ENCODE assay signal across 8 mouse cellular contexts in the genomic region with DNA sequence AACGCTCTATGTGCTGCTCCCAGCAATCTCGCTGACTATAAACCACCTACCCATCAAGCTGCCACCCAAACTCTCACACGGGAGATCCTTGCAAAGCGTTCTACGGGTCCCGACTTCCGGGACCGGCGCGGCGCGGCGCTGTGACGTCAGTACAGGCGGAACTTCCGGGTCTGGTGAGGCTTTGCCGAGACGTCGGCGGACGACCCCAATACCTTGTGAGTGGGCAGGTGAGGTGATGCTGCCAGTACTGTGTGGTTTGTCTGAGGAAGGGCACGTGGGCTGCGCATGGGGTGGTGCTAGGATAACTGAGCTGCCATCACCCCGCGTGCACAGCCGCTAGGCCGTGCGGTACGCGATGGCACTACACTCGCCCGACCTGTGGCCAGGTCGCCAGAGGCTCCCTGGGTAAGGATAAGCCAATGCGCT. TPM values are rescaled to one million over a fixed set of nuclear protein-coding genes. Genes with fewer than 3 reads are reported as not detected.
A peak's percentile ranks its signal among the peaks of the same experiment; 100 is the strongest.
DNase-seq lines count a peak whose midpoint lies in the region; ATAC-seq and TF ChIP-seq lines count a peak whose summit lies in the region.

TSS of gene Ldah (plus strand) at position 130 of the 426 bp plus-strand sequence.

- peak; percentile 99 for ATAC-seq in Patski
- peak; percentile 99 for ATAC-seq in hindbrain, embryonic 14.5 days (ENCODE audit: low FRiP score)

- CTCF ChIA-PET in Patski (lab: Charles Lee), result interaction anchor here (1.4 kb wide), 1 partner anchor 10 kb away, joined by 4 read pairs; no protein-coding TSS in a partner anchor

- H3K4me2 ChIP-seq in hindbrain, embryonic 14.5 days (replicated peaks), result peak within 1 kb of the TSS; percentile 83

- in situ Hi-C loops in Patski (cut with MboI; ENCODE audit: low pct_unique_long_range_greater_than_20kb), result no loop called here

- no peaks in the 10 kb centered on the region for H3K27me3 ChIP-seq in Patski
- no peaks in the 10 kb centered on the region for H3K27me3 ChIP-seq in hindbrain, embryonic 14.5 days (ENCODE audit: control insufficient read depth, insufficient read depth, low read length)

- DNase-seq in Patski (ENCODE audit: low read depth, low spot score), result no peak
- peak; percentile 94 to 96 for DNase-seq in cerebellum, postnatal 14 days
- DNase-seq in frontal cortex, postnatal 25 days (ENCODE audit: low spot score in 2 of 2), result peak; percentile 82 to 83
- peak; percentile 95 for DNase-seq in hindbrain, embryonic 14.5 days (ENCODE audit: low spot score)
- DNase-seq in layer of hippocampus, postnatal 36 days, result peak; percentile 89 to 92
- DNase-seq in lung, postnatal 36 days, result peak; percentile 90
- DNase-seq in retina, postnatal 1 day, result peak; percentile 92
- peak; percentile 75 to 91 for DNase-seq in urinary bladder, adult 18-20 months (ENCODE audit: low spot score in 2 of 2)

- H3K27ac ChIP-seq in hindbrain, embryonic 14.5 days, result peak within 1 kb of the TSS; percentile 63

- H3K4me3 ChIP-seq in hindbrain, embryonic 14.5 days (replicated peaks; ENCODE audit: low read length), result peak within 1 kb of the TSS; percentile 83

- POLR2A ChIA-PET in Patski (lab: Charles Lee), result interaction anchor here (0.7 kb wide), 1 partner anchor 213 kb away, joined by 3 read pairs; no protein-coding TSS in a partner anchor

- H3K4me1 ChIP-seq in hindbrain, embryonic 14.5 days (replicated peaks; ENCODE audit: control insufficient read depth, insufficient read depth, low read length), result peaks cover 9% of the 10 kb centered on the region; the same call in 1 of the 2 replicates

- H3K9ac ChIP-seq in hindbrain, embryonic 14.5 days, result peak within 1 kb of the TSS; percentile 91

- peak; percentile 59 for TF ChIP-seq CTCF in Patski (IDR thresholded peaks at IDR 0.05)

- under 1% methylated on average over 34 of the region's 34 CpGs for WGBS in hindbrain, embryonic 14.5 days

- H3K9me3 ChIP-seq in hindbrain, embryonic 14.5 days (ENCODE audit: control insufficient read depth, low read length), result peaks cover 7% of the 10 kb centered on the region; the same call in 1 of the 2 replicates

- no peaks in the 10 kb centered on the region for H3K36me3 ChIP-seq in hindbrain, embryonic 14.5 days (replicated peaks; ENCODE audit: control insufficient read depth, insufficient read depth)

RNA-seq across cellular contexts. Expression of gene Ldah, which starts in this region (rescaled TPM):
- polyA plus RNA-seq in Patski (2021), result 33.1 TPM
- 67.0 and 69.9 TPM in 2 replicates for polyA plus RNA-seq in hindbrain, embryonic 14.5 days (2014; fragmentation: Nextera tagmentation; extraction: Ambion mirVana)
- 10 to 100 TPM; 47.1 to 48.1 TPM for total RNA-seq in layer of hippocampus, postnatal 36 days (2021)
